Mouse (Mus musculus): ENCODE data around the gene Dirc2.

Dirc2 gene

DNA sequence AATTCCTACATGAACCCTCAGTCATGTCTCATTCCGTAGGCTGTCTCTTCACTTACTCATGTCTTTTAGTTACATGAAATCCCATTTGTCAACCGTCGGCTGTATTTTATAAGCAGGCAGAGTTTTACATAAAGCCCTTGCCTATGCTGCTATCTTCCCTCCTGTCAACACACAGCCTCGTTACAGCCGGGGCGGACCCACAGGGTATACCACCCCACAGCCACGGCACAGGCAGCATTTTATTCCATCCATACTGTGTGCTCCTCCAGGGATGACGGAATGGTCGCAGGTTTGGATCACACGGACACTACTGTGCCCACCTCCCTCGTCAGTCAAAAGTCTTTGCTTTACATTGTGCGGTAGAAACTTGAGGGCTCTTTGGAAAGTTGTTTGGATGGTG, 28.8 kb downstream of the Dirc2 start:
- no peak for DNase-seq (ENCODE audit: low read depth, low spot score)

GRCm38 (mm10) chr16:35739548-35739947, 29.6 kb downstream of the Dirc2 start:
- DNase-seq (ENCODE audit: low read depth, low spot score): no peak

DNA sequence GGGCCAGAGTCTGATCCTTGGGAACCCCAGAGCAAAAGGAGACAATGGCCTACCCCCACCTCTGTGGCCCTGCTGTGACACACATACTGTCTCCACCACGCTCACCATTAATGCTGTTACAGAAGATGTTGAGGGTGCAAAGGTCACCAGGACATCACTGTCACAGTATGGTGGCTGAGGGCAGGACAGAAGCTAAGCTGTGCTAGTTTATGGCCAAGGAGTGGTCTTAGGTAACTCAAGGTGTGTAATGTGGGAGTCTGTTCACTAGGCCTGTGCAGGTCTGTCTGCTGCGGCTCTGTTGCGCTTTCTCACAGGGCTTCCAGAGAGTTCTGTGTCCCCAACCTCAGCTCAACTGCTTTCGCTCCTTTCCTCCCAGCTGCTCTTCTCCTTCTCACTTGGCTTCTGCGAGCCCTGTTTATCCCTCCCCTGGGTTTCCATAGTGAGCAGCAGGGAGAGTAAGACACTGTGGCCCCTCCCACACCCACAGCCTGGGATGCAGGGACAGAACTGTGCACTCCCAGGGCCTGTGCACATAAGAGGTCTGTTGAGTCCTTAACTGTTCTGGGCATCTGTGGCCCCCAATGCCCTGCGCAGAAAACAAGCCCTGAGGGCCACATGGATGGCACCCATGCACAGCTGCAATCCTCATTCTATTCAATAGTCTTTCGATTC, 30.9 kb downstream of the Dirc2 start:
- DNase-seq (ENCODE audit: low read depth, low spot score): no peak

- DNase-seq (ENCODE audit: low read depth, low spot score): peak; percentile 75
Observed at GRCm38 (mm10) chr16:35734038-35734437, 35.1 kb downstream of the Dirc2 start.

DNA sequence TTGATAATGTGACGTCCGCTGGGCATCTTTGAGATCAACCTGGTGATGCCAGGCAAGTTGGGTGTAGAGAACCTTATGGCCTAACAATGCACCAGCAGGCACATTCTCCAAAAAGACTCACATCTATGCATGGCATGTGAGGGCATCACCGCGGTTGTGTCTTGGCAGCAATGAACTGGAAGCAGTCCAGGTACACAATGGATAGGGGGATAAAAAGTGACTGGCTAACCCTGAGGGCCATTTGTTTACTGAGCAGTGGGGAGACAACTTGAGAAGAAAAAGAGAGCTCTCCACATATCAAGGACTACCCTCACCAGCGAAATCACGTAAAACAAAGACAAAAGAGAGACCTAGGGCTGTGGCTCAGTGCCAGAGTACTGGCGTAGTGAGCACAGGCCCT, 37.1 kb downstream of the Dirc2 start:
- DNase-seq (ENCODE audit: low read depth, low spot score): no peak

DNA sequence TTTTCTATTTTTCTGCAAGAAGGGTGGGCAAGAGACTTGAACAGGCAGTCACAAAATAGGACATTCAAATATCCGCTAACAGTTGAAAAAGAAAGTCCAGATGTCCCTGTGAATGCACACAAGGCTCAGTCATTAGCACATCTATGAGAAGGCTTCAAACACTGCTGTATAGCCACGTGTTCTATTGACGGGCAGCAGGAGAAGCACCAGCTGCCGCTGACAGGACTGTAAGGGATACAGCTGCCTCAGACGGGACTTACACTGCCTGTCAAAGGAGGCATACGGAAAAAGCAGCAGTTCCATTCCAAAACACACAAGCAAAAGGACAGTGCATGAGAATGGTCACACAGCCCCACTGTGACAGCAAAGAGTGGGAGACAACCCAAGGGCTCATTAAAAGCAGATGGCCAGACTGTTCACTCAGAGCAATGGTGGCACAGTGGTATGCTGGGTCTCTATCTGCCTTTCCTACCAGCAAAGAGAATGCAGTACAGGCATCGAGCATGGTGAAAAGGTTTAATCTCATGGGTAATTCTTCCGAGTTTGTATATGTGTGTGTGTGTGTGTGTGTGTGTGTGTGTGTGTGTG, 39.9 kb downstream of the Dirc2 start:
- DNase-seq (ENCODE audit: low read depth, low spot score): peak; percentile 53

DNA sequence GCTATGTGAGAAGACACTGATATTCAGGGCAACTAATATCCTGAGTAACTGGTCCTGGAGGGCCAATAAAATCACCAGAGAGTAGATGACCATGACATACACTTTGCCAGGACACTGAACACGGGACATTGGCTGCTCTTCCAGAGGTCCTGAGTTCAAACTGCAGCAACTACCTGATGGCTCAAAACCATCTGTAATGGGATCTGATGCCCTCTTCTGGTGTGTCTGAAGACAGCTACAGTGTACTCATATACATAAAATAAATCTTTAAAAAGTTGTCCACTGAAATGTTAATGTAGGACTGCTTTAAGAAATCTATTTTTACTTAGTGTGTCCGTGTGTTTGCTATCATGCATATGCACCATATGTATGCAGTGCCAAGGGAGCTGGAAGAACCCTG, 42.6 kb downstream of the Dirc2 start:
- no peak for DNase-seq (ENCODE audit: low read depth, low spot score)

- no peak for DNase-seq (ENCODE audit: low read depth, low spot score)
Observed at GRCm38 (mm10) chr16:35724561-35724960, 44.6 kb downstream of the Dirc2 start.

- no peak for DNase-seq (ENCODE audit: low read depth, low spot score)
Observed at GRCm38 (mm10) chr16:35717761-35718160, 51.4 kb downstream of the Dirc2 start.

GRCm38 (mm10) chr16:35716257-35716656, 52.9 kb downstream of the Dirc2 start:
- DNase-seq (ENCODE audit: low read depth, low spot score): peak; percentile 44

DNA sequence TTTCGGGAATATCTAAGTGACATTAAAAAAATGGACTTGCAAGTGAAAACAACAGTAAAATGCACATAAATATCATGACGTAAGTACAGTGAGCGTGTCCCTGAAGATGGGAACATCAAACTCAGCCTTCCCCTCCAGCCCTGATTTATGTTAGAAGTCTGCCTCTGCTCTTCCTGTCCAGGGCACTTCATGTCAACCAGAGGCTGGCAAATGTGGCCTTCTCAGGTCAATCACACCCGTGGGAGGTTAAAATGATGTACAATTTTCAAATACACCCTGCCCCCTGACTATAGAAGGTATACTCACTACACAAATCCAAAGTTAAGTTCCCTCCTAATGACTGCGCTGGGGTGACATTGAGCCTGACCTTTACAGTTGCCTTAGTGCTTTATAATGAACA, 53.4 kb downstream of the Dirc2 start:
- DNase-seq (ENCODE audit: low read depth, low spot score): no peak

GRCm38 (mm10) chr16:35715350-35715749, 53.8 kb downstream of the Dirc2 start:
- no peak for DNase-seq (ENCODE audit: low read depth, low spot score)

DNA sequence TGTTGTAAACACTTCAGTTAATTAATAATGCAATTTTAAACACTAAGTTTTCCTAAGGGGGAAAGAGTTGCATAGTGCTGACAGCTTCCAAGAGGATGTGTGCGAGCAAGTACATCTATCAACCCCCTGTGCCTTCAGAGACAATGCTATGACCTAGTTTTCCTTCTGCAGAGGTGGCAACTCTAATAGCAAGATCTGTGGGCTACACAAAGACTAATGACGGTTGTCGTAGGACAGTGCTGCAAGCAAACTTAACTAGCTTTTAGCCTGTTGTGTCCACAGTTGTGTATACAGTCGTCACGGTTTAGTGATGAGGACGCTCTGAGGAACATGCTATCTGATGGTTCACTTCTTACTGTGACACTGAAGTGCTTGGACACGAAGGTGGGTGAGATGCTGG, 54.5 kb downstream of the Dirc2 start:
- no peak for DNase-seq (ENCODE audit: low read depth, low spot score)

GRCm38 (mm10) chr16:35713606-35714005, 55.5 kb downstream of the Dirc2 start:
- no peak for DNase-seq (ENCODE audit: low read depth, low spot score)

DNA sequence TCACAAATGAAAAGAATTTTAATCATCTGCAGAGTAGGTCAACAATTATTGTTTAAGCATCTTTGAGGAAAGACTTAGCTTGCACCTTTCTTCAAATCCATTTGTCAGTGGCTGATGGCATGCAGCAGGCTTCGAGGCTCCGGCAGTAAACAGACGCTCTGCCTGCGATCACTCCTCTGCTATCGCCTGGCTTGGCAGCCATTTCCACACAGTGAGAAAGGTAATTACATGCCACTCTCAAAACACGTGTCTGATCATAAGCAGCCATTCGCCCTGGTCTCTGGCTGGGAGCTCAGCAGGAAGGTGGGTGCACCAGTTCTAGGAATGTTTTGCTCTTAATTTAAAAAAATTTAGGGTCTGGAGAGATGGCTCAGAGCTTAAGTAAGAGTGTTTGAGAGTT, 58.2 kb downstream of the Dirc2 start:
- DNase-seq (ENCODE audit: low read depth, low spot score): no peak

- DNase-seq (ENCODE audit: low read depth, low spot score): no peak
Observed at GRCm38 (mm10) chr16:35707004-35707403, 62.2 kb downstream of the Dirc2 start.

DNA sequence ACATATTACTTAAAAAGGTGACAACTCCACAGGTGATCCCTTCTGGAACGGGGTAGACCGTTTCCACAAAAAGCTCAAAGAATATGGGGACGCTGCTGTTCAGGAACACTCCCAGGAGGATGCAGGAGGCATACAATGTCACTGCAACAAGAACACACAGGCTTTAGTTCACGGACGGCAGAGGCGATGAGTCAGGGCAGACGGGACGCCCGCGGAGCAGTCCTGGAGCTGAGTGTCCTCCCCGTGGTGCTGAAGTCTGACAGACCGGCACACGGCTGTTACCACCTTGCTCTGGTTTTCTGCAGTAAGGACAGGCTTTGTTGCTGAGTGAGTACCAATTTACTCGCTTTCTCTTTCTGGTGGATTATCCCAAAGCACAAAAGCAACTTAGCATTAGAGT, 64.4 kb downstream of the Dirc2 start:
- peak; percentile 20 for DNase-seq (ENCODE audit: low read depth, low spot score)

DNA sequence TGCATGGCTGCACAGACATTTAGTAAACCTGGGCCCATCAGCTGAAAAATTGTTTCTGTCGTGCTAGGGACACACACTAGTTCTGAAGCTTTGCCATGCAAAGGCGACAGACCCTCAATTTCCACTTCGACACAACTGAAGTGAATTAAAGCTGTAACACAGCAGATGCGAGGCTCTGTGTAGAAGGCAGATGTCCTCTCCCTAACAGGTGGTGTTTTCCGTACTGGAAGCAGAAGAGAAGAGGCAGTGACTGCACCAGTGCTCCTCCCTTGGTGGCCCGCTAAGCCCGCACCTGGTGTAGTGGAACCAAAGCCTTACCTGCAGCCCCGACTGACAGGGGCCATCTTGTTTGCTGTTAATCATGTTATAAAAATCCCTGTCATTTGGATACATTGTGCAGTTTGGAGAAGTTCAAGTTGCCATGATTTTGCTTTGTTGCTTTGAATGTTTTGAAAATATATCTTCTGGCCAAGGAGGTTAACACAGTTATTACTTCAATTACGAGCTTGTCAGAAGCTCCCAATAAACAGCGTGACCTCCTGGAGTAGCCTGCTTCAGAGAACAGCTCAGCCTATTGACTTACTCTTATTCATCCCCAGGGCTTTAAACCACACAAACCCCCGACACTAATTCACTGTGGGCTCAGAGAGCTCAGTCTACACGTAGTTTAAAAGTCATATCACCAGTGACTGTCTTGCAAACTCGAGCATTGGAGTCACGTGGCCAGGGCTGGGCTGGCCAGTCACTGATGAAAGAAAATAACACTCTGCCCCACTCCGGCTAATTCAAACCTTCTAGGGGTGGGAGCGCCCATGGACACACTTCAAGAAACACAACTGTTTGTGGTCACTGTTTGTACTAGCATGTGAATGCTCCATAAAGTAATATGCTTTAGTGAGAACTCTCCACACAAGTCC, 65.1 kb downstream of the Dirc2 start:
- no peak for DNase-seq (ENCODE audit: low read depth, low spot score)

DNA sequence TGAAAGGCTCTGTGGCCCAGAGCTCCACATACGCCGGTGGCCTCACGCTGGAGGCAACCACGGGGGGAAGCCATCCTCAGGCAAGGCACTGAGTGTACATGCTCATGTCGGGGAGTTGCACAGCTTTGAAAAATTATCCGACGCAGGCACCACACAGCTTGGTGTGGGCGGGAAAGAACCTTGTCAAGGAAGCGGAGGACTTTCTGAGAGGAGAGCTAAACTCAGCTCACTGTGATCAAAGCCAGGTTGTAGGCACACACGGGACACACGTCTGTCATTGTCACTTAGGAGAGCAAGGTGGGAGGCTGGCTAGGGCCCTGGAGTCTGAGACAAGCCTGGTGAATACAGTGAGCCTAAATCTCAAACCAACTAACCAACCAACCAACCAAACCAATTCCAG, 67.3 kb downstream of the Dirc2 start:
- no peak for DNase-seq (ENCODE audit: low read depth, low spot score)

- DNase-seq (ENCODE audit: low read depth, low spot score): peak; percentile 34
Observed at GRCm38 (mm10) chr16:35696103-35696502, 73.1 kb downstream of the Dirc2 start.

DNA sequence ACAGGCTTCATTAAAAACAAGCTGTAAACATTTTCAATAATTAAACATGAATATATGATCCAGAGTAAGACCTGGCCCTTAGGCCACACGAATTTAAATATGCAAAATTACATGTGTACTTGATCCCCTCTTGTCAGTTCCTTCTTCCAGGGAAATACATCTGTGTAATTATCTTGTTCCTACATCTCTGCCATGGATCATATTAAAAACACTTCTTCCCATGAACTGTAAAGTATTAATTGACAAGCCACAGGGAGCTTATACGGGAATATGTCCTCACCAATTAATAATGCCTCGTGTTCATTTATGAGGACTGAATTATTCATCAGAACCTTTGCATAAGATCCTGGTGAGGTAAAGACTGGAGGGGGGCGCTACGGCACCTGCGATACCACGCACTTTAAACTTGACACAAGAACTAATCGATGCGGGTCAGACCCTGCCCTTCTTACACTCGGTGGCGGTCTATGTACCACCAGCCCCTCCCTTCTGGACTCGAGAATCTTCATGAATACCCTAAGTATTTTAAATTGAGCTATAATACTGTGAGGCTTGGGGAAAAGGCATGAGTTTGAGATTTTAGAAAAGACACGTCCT, 74.8 kb downstream of the Dirc2 start:
- DNase-seq (ENCODE audit: low read depth, low spot score): no peak

- no peak for DNase-seq (ENCODE audit: low read depth, low spot score)
Observed at GRCm38 (mm10) chr16:35691606-35692005, 77.5 kb downstream of the Dirc2 start.

All from ES-CJ7 (cell line).